Mouse (Mus musculus) testis, postnatal 14 days (tissue): Measurements from ENCODE around the gene Heca.
"Not testable (repeated sequence)": the region's sequence is repeated elsewhere in the genome, so short reads cannot be mapped to it uniquely, and the experiment has no call there.

Experiments
- DNase-seq: peaks from one replicate; pipeline ENCODE4 v3.0.0; 2021; ENCODE audit warnings: low spot score

Heca gene

DNA sequence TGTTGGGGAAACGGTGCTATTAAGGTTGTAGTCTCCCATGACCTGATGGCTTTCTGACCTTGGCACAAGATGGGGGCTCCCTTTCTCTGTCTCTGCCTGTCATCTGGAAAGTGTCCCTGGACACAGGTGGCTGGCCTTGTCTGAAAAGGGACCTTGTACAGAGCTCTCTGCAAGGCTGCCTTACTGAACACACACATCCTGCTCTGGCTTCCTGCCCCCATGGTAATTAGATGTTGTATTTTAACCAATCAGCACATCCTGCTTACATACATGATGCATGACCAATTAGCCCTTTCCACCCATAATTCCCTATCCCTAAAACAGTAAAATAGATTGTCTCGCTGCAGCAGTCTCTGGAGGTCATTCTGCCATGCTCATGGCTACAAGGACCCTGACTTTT lies 67.1 kb downstream of the Heca start:
- no peak for DNase-seq

DNA sequence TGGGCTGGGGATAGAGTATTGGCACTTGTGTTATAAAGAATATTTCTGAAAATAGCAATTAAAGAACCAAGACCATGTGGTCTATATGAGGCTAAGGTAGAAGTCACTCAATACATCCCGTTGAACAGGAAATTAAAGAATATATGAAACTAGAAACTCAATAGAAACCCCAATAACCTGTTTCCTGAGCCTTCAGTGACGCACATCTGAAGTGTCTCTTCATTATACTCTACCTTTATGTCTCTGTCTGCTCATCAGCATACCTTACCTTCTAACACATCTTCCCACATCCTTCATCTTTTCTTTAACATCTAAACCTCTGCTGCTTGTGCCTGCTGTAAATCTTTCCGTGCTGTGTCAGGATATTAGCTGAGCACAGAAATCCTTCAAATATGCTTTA lies 67.8 kb downstream of the Heca start:
- DNase-seq: no peak

DNA sequence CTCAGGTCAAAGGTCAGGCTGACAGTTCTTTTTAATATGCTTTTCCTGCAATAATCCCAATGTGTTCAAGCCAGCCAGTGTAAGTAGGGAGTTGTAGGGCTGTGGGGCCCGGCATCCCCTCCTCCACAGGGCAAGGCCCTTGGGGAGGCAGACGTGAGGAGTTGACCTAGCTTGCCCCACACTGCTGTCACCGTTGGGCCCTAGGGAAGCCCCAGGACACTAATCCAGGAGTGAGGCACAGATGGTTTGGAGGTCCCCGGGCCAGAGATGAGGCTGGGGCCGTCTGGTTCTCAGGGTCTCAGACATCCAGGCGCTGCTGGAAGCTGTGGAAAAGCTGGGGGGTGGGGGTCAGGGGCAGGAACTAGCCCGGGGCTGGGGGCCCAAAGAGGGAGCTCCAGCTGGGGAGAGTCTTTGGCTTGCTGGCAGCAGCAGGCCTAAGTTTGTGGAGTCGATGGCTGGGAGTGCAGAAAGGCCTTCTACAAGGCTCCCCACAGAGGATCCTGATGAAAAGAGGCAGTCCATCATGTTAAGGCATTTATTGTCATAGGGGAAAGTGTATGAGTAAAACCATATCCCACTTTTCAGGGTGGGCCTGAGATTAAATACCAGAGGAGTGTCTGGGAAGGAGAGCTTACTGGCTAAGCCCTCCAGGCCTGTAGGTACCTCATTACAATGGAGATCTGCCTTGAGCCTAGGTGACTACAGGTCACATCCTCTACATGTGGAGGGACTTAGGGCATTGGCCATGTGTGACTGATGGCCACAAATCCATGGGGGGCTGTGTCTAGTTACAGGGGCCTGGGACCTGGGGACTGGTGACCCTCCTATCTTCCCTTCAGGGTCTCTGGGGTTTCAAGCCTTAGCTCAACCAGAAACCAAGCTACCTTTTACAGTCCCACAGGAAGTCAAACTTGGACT lies 69.6 kb downstream of the Heca start:
- no peak for DNase-seq

DNA sequence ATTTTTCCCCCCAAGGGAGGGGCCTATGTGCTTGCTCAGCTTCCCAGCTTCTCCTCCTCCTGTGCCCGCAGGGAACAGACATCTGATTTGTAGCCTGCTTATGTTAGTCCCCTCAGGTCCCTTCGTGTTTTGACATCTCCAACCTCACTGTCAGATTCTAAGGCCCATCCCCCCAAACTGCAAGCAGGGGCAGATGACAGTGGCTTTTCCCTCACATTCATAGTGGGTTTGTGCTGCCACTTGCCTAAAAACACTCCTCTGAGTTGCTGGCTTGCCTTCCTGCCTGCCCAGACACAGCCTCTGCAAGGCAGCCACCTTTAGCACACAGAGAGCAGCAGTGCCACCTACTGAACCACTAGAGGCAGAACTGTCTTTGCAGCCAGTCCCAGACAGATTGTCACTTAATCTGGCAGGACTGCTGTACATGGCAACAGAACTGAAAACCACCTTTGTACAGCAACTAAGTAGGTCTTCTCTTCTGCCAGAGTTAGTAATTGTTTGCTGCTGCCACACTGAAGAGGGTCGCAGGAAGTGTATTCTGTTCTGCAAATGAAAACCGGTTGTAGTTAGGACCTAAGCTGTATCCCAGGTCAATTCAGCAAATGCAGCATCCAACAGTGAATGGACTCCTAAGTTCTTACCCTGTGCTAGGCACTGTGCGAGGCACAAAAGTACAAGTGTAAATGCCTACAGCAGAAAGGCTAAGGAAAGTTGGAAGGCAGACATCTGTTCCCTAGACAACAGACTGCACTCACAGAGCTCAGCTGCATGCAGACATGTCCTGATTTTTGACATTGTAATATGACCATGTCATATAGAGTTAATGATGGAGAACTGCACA lies 77.8 kb downstream of the Heca start:
- DNase-seq: peak; percentile 24

DNA sequence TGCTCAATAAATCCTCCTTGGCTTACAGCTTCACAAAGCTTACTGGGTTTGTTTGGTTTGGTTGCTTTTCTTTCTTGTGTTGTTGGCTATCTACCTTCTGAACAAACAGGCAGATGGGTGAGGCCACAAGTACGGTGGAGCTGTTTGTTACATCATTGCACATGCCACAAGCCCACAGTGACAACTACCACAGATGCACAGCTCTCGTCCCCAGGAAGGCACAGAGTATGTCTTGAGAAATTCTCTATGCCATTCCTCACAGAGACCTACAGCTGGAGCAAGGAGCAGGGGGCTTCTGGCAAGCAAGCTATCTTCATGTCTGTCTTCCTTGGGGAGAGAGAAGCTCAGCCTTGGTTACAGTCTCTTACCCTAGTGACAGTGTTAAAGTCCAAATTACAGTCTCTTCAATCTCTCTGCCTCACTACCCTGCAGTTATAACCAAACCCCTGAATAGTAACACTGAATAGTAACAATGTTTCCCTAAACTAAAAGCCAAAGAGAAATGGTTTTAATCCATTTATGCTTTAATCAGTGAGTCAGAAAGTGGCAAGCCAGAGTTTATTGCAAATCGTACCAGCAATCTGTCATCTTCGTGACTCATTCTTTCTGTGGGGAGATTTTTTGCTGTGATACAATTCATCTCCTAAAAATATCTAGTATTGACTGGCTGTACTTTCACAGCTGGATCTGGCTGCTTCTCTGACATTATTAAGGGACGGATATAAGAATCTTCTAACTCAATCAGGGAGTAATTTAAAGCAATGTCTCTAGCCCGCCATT lies 87.0 kb downstream of the Heca start:
- DNase-seq: no peak

DNA sequence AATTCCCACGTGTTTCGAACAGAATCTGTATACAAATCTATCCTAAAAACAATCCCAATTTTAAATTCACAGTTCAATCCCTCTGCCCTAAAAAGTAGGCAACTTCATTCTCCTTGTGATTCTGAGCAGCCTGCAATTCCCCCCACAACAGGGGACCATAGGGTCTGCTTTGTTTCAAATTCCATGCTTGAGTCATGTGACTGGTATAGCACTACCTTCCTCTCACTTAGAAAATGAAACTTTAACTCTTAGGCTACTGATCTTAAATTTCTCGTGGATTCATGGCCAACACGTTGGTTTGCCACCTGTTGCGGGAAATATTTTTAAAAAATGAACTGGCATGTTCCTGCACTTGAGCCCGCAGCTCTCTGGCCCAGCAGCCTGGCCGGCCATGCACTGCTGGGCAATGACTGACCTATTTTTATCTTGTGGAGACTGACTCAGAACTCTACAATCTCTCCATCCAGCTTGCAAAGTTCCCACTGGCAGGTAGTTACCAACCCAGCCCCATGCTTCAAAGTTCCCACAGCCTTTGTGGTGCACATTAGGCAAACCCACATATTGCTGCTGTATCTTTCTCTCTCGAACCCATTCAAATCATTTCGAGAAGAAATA lies 90.1 kb downstream of the Heca start:
- DNase-seq: no peak

DNA sequence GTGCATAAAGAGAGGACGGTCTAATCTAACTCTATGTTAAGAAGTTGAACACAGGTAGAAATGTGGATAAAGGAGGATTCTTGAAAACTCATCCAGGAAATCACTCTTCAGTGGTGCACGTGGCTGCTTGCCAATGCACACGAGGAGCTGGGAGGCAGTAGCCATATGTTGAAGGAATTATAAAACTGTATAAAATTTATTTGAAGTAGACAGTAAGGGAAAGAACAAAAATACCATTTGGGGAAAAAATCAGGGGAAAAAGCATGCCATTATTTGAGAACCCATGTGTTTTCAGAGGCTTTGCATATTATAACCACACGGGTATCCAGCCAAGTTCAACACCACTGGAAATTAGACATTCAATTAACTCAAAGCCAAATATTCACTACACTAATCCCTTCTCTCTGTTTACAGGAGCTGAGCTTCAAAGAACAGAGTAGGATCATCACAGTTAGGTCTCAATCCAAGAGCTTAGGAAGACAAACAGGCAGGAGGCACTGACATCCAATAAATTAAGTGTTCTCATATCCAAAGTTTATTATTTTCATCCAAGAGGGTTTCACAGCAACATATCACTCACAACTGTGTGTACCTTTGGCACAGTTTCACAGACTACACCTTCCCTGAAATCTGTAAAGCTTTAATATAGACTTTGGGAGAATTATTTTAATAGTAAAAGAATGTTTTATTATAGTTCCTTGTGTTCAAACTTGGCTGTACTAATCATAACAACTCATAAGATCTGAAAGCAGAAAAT lies 102.9 kb downstream of the Heca start:
- DNase-seq: no peak

DNA sequence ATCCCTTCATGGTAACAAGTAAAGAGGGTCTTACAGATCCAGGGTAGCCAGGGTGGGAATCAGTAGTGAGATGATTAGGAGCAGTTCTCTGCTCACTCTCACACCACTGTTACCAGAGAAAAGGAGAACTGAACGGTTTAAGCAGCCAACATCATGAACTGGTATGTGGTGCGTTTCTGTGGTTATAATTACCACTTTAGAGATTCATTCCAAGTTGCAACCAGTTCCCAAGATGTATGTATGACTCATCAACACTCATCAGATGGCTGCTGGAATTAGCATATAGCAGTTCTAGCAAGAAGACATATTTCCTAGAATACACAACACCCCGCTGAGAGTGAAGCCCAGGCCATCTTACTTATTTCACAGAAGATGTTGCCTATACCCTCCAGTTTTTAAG lies 105.8 kb downstream of the Heca start:
- DNase-seq: no peak

DNA sequence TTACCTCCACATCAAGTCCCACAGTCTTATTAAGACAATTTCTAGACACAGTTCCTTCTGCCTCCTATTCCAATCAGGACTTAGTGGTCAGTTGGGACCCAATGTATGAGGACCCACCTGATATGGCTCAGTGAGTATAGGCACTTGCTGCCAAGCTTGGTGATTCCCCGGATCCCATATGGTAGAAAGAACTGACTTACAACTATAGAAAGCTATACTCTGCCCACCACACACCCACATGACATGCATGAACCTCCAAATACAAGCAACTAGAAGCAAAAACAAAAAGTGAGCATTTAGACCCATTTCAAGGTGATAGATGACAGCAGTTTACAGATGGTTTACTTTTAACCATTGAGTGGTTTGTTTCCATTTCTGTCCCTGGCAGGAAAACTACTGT lies 111.6 kb downstream of the Heca start:
- DNase-seq: no peak

DNA sequence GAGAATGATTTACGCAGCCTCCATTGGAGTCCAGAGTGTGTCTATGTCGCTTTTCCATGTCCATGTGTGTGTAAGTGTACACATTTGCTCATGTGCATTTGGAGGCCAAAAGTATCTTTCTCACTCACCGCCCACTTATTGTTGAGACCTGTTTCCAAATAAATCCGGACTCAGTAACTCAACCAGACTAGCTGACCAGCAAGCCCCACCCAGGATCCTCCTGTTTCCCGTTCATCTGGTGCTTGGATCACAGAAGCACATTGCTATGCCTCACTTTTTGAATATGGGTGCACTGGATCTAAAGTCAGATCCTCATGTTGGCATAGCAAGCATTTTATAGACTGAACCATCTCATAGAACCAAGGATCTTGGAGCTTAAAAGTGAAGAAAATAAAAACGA lies 112.8 kb downstream of the Heca start:
- DNase-seq: no peak

DNA sequence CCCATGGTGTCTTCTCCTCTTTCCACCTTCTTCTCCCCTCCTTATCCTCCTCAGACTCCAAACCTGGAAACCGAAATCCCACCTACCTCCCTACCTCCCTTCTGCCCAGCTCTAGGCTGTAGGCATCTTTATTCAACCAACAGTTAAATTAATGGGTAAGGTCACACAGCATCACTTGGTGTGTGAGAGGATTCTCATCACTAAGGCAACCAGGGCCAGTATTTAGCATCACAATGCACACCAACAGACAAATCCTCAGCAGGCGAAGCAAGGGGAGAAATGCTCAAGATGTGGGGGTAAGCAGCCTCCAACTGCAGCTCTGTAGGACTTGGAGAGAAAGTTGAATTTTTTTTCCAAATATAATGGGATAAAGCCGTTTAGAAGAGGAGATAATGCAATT lies 116.8 kb downstream of the Heca start:
- DNase-seq: no peak

DNA sequence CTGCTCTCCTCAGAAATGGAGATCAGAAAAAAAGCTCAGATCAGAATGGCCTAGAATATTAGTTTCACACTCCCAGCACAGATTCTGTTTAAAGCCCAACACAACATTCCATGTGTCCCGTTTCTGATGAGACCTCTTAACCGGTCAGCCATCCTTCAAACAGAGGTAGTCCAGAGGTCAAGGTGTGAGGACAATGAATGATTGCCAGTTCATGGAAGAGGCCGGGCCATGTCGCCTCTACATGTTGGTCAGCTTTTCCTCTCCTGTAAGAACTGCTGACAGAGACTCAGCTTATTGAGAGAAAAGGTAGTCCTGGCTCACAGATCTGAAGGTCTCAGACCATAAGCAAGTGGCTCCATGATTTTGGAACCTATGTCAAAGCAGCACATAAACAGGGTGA lies 118.7 kb downstream of the Heca start:
- DNase-seq: no peak

DNA sequence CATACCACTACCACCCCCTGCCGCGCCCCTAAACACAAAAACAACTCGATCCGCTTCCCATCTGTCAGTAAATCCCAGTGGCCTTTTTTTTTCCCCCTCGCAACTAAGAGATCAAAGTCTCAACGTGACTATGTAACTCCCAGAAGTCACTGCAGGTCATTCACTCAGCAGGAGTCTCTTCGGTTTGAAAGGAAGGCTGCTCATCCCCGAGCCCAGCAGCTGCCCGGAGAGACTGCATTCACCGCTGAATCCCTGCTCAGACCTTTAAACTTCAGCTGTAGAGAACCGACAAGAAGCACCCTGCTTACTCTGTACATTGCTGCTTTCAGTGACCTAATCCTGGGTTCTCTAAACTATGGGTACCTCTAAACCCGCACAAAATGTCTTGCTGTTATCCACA lies 120.5 kb downstream of the Heca start:
- no peak for DNase-seq

DNA sequence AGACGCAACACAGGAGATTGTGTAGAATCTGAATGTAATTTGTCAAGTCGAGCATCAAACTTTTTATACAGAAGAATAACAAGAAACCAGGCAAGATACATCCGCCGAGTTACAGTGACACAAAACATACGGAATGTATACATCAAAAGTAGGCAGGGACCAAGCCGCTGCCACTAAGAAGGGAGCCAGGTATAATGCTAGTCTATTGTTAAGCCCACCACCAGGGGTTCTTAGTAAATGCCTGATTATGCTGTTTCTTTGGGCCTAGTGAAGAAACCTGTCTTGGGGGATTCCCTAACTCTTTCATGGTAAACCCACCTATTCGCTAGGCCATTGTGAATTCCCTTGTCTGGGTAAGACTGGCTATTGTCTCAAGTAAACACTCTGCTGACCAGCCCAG lies 127.4 kb downstream of the Heca start:
- not testable (repeated sequence) for DNase-seq
